ENCODE assay signal across 28 mouse cellular contexts in genomic region chr1:154188229-154188628, GRCm38 (mm10). TPM values are rescaled to one million over a fixed set of nuclear protein-coding genes. Genes with fewer than 3 reads are reported as not detected.
"Had no signal": no experiment of that assay in that cellular context is flagged by ENCODE, and none has a peak within 500 bp of the region (broad histone marks: within the 10 kb centered on the region; RNA-seq: fewer than 3 reads in every experiment).

No protein-coding gene starts in this region.

- ATAC-seq: hindbrain, embryonic 16.5 days; inflammation-experienced regulatory T-cells, adult 6 months; intestine, embryonic 15.5 days; intestine, postnatal 0 days; liver, embryonic 12.5 days had no signal

- H3K9me3 ChIP-seq: heart, embryonic 10.5 days; heart, embryonic 12.5 days; hindbrain, embryonic 10.5 days; hindbrain, embryonic 12.5 days; intestine, embryonic 15.5 days; limb, embryonic 13.5 days; limb, embryonic 15.5 days; liver, embryonic 12.5 days had no signal

- H3K4me3 ChIP-seq: heart, adult 2 months; heart, embryonic 10.5 days; heart, embryonic 12.5 days; hindbrain, embryonic 10.5 days; hindbrain, embryonic 12.5 days; intestine, embryonic 15.5 days; limb, embryonic 13.5 days; limb, embryonic 15.5 days; liver, embryonic 12.5 days had no signal

- H3K4me1 ChIP-seq: hindbrain, embryonic 12.5 days; intestine, embryonic 15.5 days; liver, embryonic 12.5 days had no signal

- H3K4me2 ChIP-seq: heart, embryonic 12.5 days; hindbrain, embryonic 12.5 days; hindbrain, embryonic 14.5 days; intestine, embryonic 15.5 days; limb, embryonic 13.5 days; limb, embryonic 15.5 days; liver, embryonic 12.5 days had no signal

- H3K9ac ChIP-seq: heart, embryonic 12.5 days; hindbrain, embryonic 12.5 days; hindbrain, embryonic 14.5 days; intestine, embryonic 15.5 days; limb, embryonic 13.5 days; limb, embryonic 15.5 days; liver, embryonic 12.5 days; liver, embryonic 14.5 days had no signal

- H3K27me3 ChIP-seq: heart, embryonic 12.5 days; hindbrain, embryonic 12.5 days; intestine, embryonic 15.5 days; limb, embryonic 13.5 days; limb, embryonic 15.5 days; liver, embryonic 12.5 days had no signal

- H3K27ac ChIP-seq: heart, adult 2 months; heart, embryonic 10.5 days; hindbrain, embryonic 10.5 days; hindbrain, embryonic 12.5 days; hindbrain, embryonic 14.5 days; intestine, embryonic 15.5 days; liver, embryonic 12.5 days; liver, embryonic 14.5 days had no signal

- H3K36me3 ChIP-seq: heart, embryonic 10.5 days; heart, embryonic 12.5 days; hindbrain, embryonic 10.5 days; hindbrain, embryonic 12.5 days; intestine, embryonic 15.5 days; limb, embryonic 13.5 days; limb, embryonic 15.5 days; liver, embryonic 12.5 days had no signal

- DNase-seq: gastrocnemius, postnatal 14 days; gastrocnemius, postnatal 36 days; heart, adult 2 months; heart, postnatal 10 days; heart, postnatal 4 days; kidney, adult 18-20 months; kidney, adult 8-10 months; kidney, postnatal 14 days; layer of hippocampus, adult 9-11 months; layer of hippocampus, postnatal 36 days; left cerebral cortex, postnatal 4 days had no signal

RNA-seq across cellular contexts. Expression of gene Zfp648, which starts 12.8 kb away (rescaled TPM):
- polyA plus RNA-seq: heart, adult 2 months; heart, embryonic 14.5 days; hindbrain, embryonic 10.5 days; inflammation-experienced regulatory T-cells, adult 6 months; intestine, embryonic 15.5 days; intestine, postnatal 0 days; large intestine, adult 2 months; liver, adult 2 months; liver, embryonic 14.5 days; liver, embryonic 16.5 days had no signal
